Mouse (Mus musculus) C2C12 (cell line): ENCODE measurements around the gene Ctnnd2. TPM values are rescaled to one million over a fixed set of nuclear protein-coding genes. Genes with fewer than 3 reads are reported as not detected.

Experiments
- H3K27me3 ChIP-seq: one replicate; pipeline ENCODE4 v1.6.1; 2011; ENCODE audit not compliant: control insufficient read depth, insufficient read depth, insufficient read length
- H3K36me3 ChIP-seq: one replicate; pipeline ENCODE4 v1.6.1; 2011; ENCODE audit not compliant: control insufficient read depth, insufficient read depth
- H3K4me3 ChIP-seq: one replicate; pipeline ENCODE4 v1.5.1; 2011; ENCODE audit warnings: mild to moderate bottlenecking, control low read depth; ENCODE audit not compliant: poor library complexity, insufficient read depth, severe bottlenecking
- H3K79me2 ChIP-seq: one replicate; pipeline ENCODE4 v1.6.1; 2011; ENCODE audit not compliant: control insufficient read depth, insufficient read depth
- H3K79me3 ChIP-seq: one replicate; pipeline ENCODE4 v1.6.1; 2011; ENCODE audit warnings: low read depth, control low read depth
- H3ac ChIP-seq: one replicate; pipeline ENCODE3; 2011; ENCODE audit warnings: low read depth; ENCODE audit not compliant: control insufficient read depth, insufficient read length
- CEBPB ChIP-seq: IDR thresholded peaks from one replicate; pipeline ENCODE4 v1.6.1; 2011; ENCODE audit warnings: low read depth, mild to moderate bottlenecking, control low read depth, moderate library complexity
- CTCF ChIP-seq: IDR thresholded peaks from one replicate; pipeline ENCODE4 v1.5.1; 2011; ENCODE audit not compliant: control insufficient read depth, insufficient read depth, insufficient read length
- FOSL1 ChIP-seq: IDR thresholded peaks from one replicate; pipeline ENCODE4 v1.8.0; 2011; ENCODE audit warnings: mild to moderate bottlenecking, low read length; ENCODE audit not compliant: poor library complexity, insufficient read depth, severe bottlenecking
- MAX ChIP-seq: IDR thresholded peaks from one replicate; pipeline ENCODE4 v1.6.1; 2011; ENCODE audit warnings: mild to moderate bottlenecking, control low read depth
- MYOD1 ChIP-seq: IDR thresholded peaks from one replicate; pipeline ENCODE4 v1.6.1; 2011; ENCODE audit warnings: low read depth; ENCODE audit not compliant: control insufficient read depth, insufficient read length
- MYOG ChIP-seq: IDR thresholded peaks from one replicate; pipeline ENCODE4 v1.6.1; 2011; ENCODE audit not compliant: control insufficient read depth, insufficient read length; ENCODE audit errors: extremely low read depth
- USF1 ChIP-seq: IDR thresholded peaks from one replicate; pipeline ENCODE4 v1.6.1; 2011; ENCODE audit warnings: low read depth, mild to moderate bottlenecking, control low read depth, moderate library complexity
- polyA plus RNA-seq: library from polyadenylated mRNA; unstranded; fragments of >200 nt; fragmentation: generic; extraction: Trizol; gene quantifications from one replicate; pipeline ENCODE4 v1.2.1, GENCODE M21; 2012; ENCODE audit warnings: missing spikeins

Ctnnd2 gene
- polyA plus RNA-seq, 1 experiment: 0.07 TPM

GRCm38 (mm10) chr15:30170031-30170430 is 2.4 kb upstream of the Ctnnd2 start:
- H3K4me3 ChIP-seq: no peak overlapping the region
- H3K79me2 ChIP-seq: no peaks in the 10 kb centered on the region
- H3ac ChIP-seq: no peak overlapping the region
- no peak for TF ChIP-seq CTCF
- TF ChIP-seq MAX: no peak
- no peak for TF ChIP-seq FOSL1
- TF ChIP-seq CEBPB: no peak
- no peak for TF ChIP-seq MYOD1
- no peak for TF ChIP-seq USF1
- no peak for TF ChIP-seq MYOG
- no peaks in the 10 kb centered on the region for H3K79me3 ChIP-seq
- peaks cover 21% of the 10 kb centered on the region for H3K27me3 ChIP-seq
- no peaks in the 10 kb centered on the region for H3K36me3 ChIP-seq

GRCm38 (mm10) chr15:30171493-30172195 is 749 bp upstream of the Ctnnd2 start:
- Histone ChIP-seq H3K79me2 (no peaks in the 10 kb centered on the region), H3K79me3 (no peaks in the 10 kb centered on the region), H3K27me3 (peaks cover 21% of the 10 kb centered on the region), H3K36me3 (no peaks in the 10 kb centered on the region), H3K4me3 (no peak overlapping the region), H3ac (no peak overlapping the region)
- TF ChIP-seq USF1 (no peak), MYOD1 (no peak), MYOG (no peak), CTCF (no peak), FOSL1 (no peak), MAX (no peak)

GRCm38 (mm10) chr15:30173370-30173941 is 1.1 kb downstream of the Ctnnd2 start:
- Histone ChIP-seq H3ac (no peak overlapping the region), H3K36me3 (no peaks in the 10 kb centered on the region), H3K79me3 (no peaks in the 10 kb centered on the region), H3K27me3 (peaks cover 21% of the 10 kb centered on the region), H3K4me3 (no peak overlapping the region), H3K79me2 (no peaks in the 10 kb centered on the region)
- TF ChIP-seq MYOD1 (no peak), USF1 (no peak), CTCF (no peak), FOSL1 (no peak), CEBPB (no peak), MAX (no peak), MYOG (no peak)

GRCm38 (mm10) chr15:30174321-30174720 is 1.9 kb downstream of the Ctnnd2 start:
- no peaks in the 10 kb centered on the region for H3K79me2 ChIP-seq
- no peak overlapping the region for H3ac ChIP-seq
- H3K79me3 ChIP-seq: no peaks in the 10 kb centered on the region
- H3K4me3 ChIP-seq: no peak overlapping the region
- no peaks in the 10 kb centered on the region for H3K36me3 ChIP-seq
- peaks cover 21% of the 10 kb centered on the region for H3K27me3 ChIP-seq
- no peak for TF ChIP-seq MYOD1
- TF ChIP-seq USF1: no peak
- no peak for TF ChIP-seq CTCF
- TF ChIP-seq MYOG: no peak
- TF ChIP-seq MAX: no peak
- TF ChIP-seq CEBPB: no peak
- TF ChIP-seq FOSL1: no peak

- Histone ChIP-seq H3ac (no peak overlapping the region), H3K27me3 (no peaks in the 10 kb centered on the region), H3K79me2 (no peaks in the 10 kb centered on the region), H3K36me3 (no peaks in the 10 kb centered on the region), H3K4me3 (no peak overlapping the region), H3K79me3 (no peaks in the 10 kb centered on the region)
- TF ChIP-seq CEBPB (no peak), MYOD1 (no peak), MYOG (no peak)
Observed at GRCm38 (mm10) chr15:30184020-30184419, 11.6 kb downstream of the Ctnnd2 start.

- Histone ChIP-seq H3K36me3 (no peaks in the 10 kb centered on the region), H3ac (no peak overlapping the region), H3K79me3 (no peaks in the 10 kb centered on the region), H3K27me3 (no peaks in the 10 kb centered on the region), H3K79me2 (no peaks in the 10 kb centered on the region), H3K4me3 (no peak overlapping the region)
- no peak for TF ChIP-seq CEBPB
- no peak for TF ChIP-seq FOSL1
- no peak for TF ChIP-seq MYOD1
- no peak for TF ChIP-seq MYOG
Observed at GRCm38 (mm10) chr15:30190872-30191271, 18.5 kb downstream of the Ctnnd2 start.
